Mouse (Mus musculus) cerebellum, adult 2 months (tissue): ENCODE results near the gene Fam155a.

Source experiments
- CTCF ChIP-seq: fragments of 200-500 bp; IDR thresholded peaks from 2 replicates; pipeline ENCODE4 v1.5.1; 2011; ENCODE audit warnings: low read depth, mild to moderate bottlenecking, control low read depth, low read length, moderate library complexity, borderline replicate concordance; ENCODE audit not compliant: insufficient read depth
- POLR2A ChIP-seq: fragments of 200-500 bp; IDR thresholded peaks from 2 replicates; pipeline ENCODE4 v1.6.1; 2011; ENCODE audit warnings: low read length, control low read depth, borderline replicate concordance; ENCODE audit not compliant: insufficient read depth

DNA sequence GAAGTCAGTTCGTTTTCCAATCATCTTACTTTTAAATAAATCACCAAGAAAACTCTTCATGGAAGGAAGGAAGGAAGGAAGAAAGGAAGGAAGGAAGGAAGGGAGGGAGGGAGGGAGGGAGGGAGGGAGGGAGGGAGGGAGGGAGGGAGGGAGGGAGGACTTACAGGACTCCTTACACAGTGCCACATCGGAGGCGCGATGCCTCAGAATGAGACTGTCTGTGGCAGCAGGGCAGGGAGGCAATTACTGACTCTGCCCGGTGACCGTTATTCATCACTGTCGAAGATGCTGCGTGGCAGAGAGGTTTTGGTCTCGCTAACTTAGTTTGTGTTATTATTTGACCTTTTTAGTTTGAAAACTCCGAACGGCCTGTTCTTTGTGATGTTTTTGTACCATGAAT is 312.3 kb downstream of the Fam155a start:
- no peak for TF ChIP-seq CTCF
- TF ChIP-seq POLR2A, result no peak
